Mouse (Mus musculus) midbrain, embryonic 10.5 days (tissue): ENCODE results near the gene Glmp. TPM values are rescaled to one million over a fixed set of nuclear protein-coding genes. Genes with fewer than 3 reads are reported as not detected.

Source experiments
- DNase-seq: peaks from one replicate; pipeline ENCODE4 v3.0.0-alpha.2; 2017; ENCODE audit warnings: low spot score
- H3K27ac ChIP-seq: fragments of 300-500 bp; sonication (generic); replicated peaks from 2 replicates; pipeline ENCODE4 v1.5.1; 2016; ENCODE audit warnings: mild to moderate bottlenecking
- H3K27me3 ChIP-seq: fragments of 300-500 bp; sonication (generic); 2 replicates; pipeline ENCODE4 v1.6.1; 2016; ENCODE audit warnings: low read depth, mild to moderate bottlenecking; ENCODE audit not compliant: poor library complexity, severe bottlenecking
- H3K36me3 ChIP-seq: fragments of 300-500 bp; sonication (generic); 2 replicates; pipeline ENCODE4 v1.6.1; 2016; ENCODE audit warnings: mild to moderate bottlenecking, moderate library complexity
- H3K4me1 ChIP-seq: fragments of 300-500 bp; sonication (generic); 2 replicates; pipeline ENCODE4 v1.6.1; 2016
- H3K4me3 ChIP-seq: fragments of 300-500 bp; sonication (generic); 2 replicates; pipeline ENCODE4 v1.5.1; 2016; ENCODE audit warnings: mild to moderate bottlenecking, moderate library complexity
- H3K9me3 ChIP-seq: fragments of 300-500 bp; sonication (generic); replicated peaks from 2 replicates; pipeline ENCODE4 v1.6.1; 2016; ENCODE audit warnings: mild to moderate bottlenecking
- WGBS: fragments of 180-500 bp; shearing (Covaris S2); methylation state at CpG from one replicate; pipeline ENCODE4 v1.1.7; 2016; 5-methylcytosine and 5-hydroxymethylcytosine counted together
- polyA plus RNA-seq: library from polyadenylated mRNA; unstranded; fragments of >200 nt; fragmentation: Nextera tagmentation; extraction: Ambion mirVana; gene quantifications from 2 replicates; pipeline ENCODE4 v1.2.1, GENCODE M21; 2016

The Glmp gene
- polyA plus RNA-seq, 1 experiment from 2014 or later, result 136 TPM

DNA sequence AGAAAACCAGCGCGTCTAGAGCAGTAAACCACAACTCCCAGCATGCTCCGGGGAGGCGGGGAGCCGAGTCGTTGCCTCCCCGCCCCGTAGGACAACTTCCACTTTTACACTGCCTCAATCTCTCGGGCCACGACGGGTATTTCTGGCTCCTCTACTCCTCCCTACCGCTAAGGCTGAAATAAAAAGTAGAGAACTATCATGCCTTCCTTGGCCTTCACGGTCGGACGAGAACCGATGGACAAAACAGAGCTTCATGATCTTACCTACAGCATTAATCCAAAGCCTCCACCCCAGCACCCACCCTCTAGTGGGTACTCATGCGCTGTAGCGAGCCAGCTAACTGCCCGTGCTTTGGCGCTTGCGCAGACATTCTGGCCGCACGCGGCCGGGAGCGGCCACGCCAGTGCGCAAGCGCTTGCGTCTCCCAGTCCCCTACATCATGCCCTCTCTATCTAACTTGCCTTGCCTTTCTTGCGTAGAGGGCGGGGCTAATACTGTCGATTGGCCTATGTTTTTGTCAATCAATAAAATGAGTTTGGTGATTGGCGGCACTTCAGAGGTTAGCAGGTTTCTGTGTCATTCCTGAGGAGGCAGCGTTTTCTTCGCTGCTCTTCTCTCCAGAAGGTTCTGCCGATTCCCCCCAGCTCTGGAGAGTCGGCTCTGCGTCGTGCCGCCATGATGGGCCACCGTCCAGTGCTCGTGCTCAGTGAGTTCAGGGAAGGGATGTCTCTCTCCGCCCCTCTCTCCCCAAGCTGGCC, 28.1 kb upstream of the Glmp start, which contains the start of the genes Tsacc and Cct3:
TSS of gene Tsacc (minus strand) at position 439 of the 758 bp plus-strand sequence.
TSS of gene Cct3 (plus strand) at position 556 of the 758 bp plus-strand sequence.
- WGBS, result under 1% methylated on average over 44 of the region's 44 CpGs
- peaks cover 23% of the 10 kb centered on the region for H3K4me1 ChIP-seq
- H3K27ac ChIP-seq, result peak within 1 kb of the TSS; percentile 96
- H3K9me3 ChIP-seq, result no peaks in the 10 kb centered on the region
- peaks cover 35% of the 10 kb centered on the region for H3K36me3 ChIP-seq
- DNase-seq, result peak; percentile 96
- H3K4me3 ChIP-seq, result peak within 1 kb of the TSS; percentile 85
- no peaks in the 10 kb centered on the region for H3K27me3 ChIP-seq

DNA sequence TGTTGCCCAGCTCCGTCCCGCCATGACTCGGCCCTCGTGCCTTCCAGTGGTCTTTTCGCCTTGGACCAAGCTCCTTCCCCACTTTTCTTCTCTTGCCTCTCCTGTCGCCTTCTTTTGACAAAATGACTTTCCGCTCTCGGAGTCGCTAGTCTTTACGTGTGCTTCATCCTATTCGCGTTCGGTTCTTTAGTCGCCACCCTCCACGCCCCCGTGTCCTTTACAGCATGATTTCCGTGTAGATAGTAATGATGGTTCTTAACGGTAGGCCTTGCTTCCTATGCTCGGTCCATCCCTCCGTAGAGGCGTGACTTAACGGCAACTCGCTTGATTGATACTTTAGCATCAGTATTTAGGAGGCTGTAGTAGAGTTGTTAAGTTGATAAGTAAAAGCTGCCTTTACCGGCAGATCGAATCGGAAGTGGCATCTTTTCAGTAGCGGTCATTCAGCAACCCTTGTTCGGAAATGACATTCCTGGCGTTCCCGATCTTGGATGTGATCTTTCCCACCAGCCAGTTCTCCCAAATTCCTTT, 27.4 kb upstream of the Glmp start:
- peaks cover 41% of the 10 kb centered on the region for H3K36me3 ChIP-seq
- DNase-seq, result no peak
- H3K4me3 ChIP-seq, result peak overlapping the region; percentile 85
- peak overlapping the region; percentile 96 for H3K27ac ChIP-seq
- WGBS, result under 1% methylated on average over 30 of the region's 30 CpGs
- H3K4me1 ChIP-seq, result peaks cover 23% of the 10 kb centered on the region
- H3K9me3 ChIP-seq, result no peaks in the 10 kb centered on the region
- H3K27me3 ChIP-seq, result no peaks in the 10 kb centered on the region

DNA sequence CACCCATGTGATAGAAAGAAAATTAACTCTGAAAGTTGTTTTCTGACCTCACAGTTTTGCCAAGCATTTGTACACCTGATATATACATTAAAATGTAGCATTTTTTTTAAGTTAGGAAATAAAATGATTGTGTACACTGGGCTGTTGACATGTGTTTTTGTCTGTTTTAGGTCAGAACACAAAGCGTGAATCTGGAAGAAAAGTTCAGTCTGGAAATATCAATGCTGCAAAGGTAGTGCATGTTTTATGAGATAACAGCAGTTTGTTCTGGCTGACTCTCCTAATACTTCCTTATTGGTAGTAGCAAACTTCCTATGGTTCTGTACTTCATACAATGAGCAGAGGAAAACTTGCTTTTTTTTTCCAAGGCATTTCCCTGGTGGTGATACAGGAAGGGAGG, 25.7 kb upstream of the Glmp start:
- Histone ChIP-seq H3K36me3 (peaks cover 59% of the 10 kb centered on the region), H3K9me3 (no peaks in the 10 kb centered on the region), H3K4me1 (peaks cover 23% of the 10 kb centered on the region), H3K27ac (no peak overlapping the region), H3K4me3 (no peak overlapping the region; the same call in 1 of the 2 replicates), H3K27me3 (no peaks in the 10 kb centered on the region)
- DNase-seq, result no peak
- 95% methylated on average over 1 of the region's 1 CpGs for WGBS

DNA sequence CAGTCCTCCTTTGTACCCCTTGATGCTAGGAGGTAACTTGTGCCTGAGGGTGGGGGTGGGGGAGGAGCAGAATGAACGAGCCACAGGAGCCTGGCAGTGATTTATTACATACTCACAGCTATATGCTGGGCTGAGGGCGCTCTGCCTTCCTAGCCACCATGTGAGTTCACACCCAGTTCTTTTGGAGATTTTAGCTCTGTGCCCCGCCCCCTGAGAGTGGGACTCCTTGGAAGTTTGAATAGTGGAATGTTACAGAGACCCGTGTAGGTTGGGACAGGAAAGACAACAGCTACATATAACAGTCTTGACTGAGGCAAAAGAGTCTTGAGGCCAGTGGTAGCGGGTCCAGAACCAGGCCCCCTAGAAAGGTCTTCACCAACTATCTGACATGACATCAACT, 4.1 kb downstream of the Glmp start:
- DNase-seq, result no peak
- H3K27me3 ChIP-seq, result no peaks in the 10 kb centered on the region
- 90% methylated on average over 5 of the region's 5 CpGs for WGBS
- peaks cover 15% of the 10 kb centered on the region for H3K4me1 ChIP-seq
- no peak overlapping the region for H3K27ac ChIP-seq
- no peaks in the 10 kb centered on the region for H3K9me3 ChIP-seq
- no peak overlapping the region for H3K4me3 ChIP-seq
- H3K36me3 ChIP-seq, result peaks cover 54% of the 10 kb centered on the region

DNA sequence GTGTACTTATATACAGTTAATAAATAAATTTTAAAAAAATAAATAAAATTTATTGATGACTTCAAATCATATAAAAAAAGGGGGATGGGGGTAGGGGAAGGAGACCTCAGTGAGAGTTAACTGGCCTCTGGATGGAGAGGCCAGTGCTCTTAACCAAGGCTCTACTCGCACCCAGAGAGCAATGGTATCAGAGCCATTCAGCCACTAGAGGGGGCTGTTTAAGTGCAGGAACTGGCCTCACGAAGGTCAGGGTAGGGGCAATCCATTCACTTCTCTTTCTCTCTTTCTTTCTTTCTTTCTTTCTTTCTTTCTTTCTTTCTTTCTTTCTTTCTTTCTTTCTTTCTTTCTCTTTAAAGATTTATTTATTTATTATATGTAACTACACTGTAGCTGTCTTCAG, 6.5 kb downstream of the Glmp start:
- WGBS, result 21% methylated on average over 2 of the region's 2 CpGs
- peaks cover 18% of the 10 kb centered on the region for H3K4me1 ChIP-seq
- no peak for DNase-seq
- peaks cover 50% of the 10 kb centered on the region for H3K36me3 ChIP-seq
- no peaks in the 10 kb centered on the region for H3K9me3 ChIP-seq
- no peak overlapping the region for H3K27ac ChIP-seq
- H3K27me3 ChIP-seq, result no peaks in the 10 kb centered on the region
- H3K4me3 ChIP-seq, result no peak overlapping the region

DNA sequence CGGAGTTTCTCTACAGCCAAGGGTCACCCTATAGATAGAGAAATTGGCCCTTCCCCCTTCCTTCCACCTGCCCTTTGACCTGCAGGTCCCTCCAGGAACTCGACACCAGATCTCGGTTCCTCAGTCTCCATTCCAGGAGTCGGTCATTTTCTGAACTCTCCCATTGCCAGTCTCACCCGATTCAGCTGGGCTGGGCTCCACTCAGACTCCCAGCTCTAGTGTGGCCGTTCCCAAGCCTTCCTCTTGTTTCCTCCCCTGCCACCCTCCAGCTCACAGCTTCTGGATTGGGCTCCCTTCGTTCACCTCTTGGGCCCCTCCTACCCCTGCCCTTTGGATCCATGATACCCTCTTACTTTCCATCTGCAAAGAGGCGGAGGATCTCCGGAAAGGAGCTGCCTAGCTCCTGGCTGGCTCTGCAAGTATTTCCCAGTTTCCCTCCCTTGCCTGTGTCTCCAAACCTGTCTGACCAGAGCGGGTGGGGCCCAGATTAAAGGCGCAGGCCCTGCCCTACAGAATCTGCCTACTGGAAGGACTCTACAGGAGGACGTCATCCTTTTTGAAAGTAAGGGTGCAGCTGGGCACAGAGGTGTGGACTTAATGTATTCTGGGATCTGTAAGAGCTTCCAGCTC, 9.3 kb downstream of the Glmp start:
- Histone ChIP-seq H3K9me3 (no peaks in the 10 kb centered on the region), H3K27ac (no peak overlapping the region), H3K4me1 (peaks cover 36% of the 10 kb centered on the region), H3K4me3 (peak overlapping the region; percentile 97), H3K27me3 (no peaks in the 10 kb centered on the region), H3K36me3 (peaks cover 33% of the 10 kb centered on the region)
- no peak for DNase-seq
- 57% methylated on average over 12 of the region's 12 CpGs for WGBS

DNA sequence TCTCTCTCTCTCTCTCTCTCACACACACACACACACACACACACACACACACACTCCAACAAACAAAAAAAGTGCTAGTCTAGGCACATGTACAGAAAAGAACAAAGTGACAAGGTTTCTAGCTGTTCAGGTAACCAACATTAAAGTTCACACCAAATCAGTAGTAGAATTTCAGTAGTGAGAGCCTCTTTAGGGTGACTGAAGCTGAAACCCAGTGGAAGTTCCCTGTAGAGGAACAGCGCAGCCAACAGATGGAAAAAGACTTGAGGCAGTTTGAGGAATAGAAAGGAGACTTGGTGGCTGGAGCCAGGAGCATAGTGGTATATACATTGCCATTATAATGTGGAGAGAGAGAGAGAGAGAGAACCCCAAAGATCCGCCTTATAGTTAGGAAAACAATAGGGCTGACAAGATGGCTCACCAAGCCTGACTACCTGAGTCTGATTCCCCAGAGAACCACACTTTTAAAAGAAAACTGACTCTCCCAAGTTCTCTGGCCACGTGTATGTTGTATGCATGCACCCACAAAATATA, 10.1 kb downstream of the Glmp start:
- Histone ChIP-seq H3K36me3 (peaks cover 25% of the 10 kb centered on the region), H3K9me3 (no peaks in the 10 kb centered on the region), H3K27ac (peak overlapping the region; percentile 99), H3K4me1 (peaks cover 36% of the 10 kb centered on the region), H3K27me3 (no peaks in the 10 kb centered on the region), H3K4me3 (peak overlapping the region; percentile 97)
- WGBS, result 32% methylated on average over 3 of the region's 3 CpGs
- DNase-seq, result no peak

DNA sequence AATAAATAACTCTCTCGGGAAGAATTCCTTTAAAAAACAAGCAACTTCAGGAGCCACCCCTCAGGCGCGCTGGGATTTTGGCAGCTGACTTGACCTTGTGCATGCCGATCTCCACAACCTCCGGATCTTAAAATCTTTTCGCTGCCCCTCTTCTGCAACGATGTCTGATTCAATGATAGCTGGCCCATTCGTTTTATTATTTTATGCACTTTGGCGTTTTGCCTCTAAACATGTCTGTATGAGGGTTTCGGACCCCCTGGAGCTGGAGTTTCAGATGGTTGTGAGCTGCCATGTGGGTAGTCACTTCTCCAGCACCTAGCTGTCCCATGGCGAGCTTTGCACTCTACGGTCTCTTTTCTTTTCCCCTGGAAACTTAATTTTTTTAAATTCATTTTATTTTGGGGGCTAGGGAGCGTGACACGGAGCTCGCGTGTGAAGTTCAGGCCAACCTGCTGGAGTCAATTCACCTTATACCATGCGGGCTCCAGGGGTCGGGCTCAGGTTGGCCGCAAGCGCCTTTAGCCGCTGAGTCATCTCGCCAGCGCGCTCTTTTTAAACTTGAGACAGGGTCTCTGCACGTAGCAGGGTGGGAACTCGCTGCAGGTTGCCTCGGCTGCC, 10.7 kb downstream of the Glmp start:
- Histone ChIP-seq H3K9me3 (no peaks in the 10 kb centered on the region), H3K4me3 (peak overlapping the region; percentile 97), H3K4me1 (peaks cover 36% of the 10 kb centered on the region), H3K27me3 (no peaks in the 10 kb centered on the region), H3K36me3 (peaks cover 20% of the 10 kb centered on the region), H3K27ac (peak overlapping the region; percentile 99)
- no peak for DNase-seq
- 2% methylated on average over 27 of the region's 27 CpGs for WGBS

DNA sequence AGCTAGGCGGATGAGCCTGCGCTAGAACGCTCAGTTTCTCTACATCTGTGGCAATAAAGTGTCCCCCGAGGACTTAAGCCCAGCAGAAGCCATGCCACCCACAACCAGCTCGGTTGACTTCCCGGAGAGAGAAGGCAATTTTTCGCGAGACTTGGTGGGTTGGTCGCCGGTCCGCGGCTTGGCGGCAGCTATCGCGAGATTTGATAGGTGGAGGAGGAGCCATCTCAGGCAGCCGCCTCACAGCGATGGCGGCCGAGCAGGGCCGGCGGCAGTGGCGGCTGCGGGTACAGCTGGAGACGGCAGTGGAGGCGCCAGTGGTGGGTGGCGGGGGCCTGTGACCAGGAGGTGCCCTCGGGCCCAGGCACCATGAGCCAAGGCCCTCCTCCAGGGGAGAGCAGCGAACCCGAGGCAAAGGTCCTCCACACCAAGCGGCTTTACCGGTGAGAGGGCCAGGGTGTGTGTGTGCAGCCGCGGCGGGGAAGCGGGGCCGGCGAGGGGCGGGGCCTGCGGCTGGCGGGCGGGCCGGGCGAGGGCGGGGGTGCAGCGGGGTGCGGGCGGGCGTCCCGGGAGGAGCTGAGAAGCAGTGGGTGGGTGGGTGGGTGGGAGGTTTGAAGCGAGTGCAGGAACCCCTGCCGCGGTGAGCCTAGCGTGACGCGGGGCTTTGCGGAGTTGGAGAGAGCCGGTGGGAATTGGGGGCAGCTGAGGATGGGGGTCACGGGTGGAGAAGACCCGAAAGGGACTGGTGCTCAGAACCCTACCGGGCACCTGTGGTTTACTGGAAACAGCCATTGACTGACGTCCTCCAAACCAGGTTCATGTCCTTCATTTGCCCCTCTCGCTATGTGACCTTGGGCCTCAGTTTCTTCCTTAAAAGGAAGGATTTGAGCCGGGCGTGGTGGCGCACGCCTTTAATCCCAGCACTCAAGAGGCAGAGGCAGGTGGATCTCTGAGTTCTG, 11.5 kb downstream of the Glmp start, which contains the start of the genes Tmem79 and Smg5:
TSS of gene Tmem79 (minus strand) at position 91 of the 956 bp plus-strand sequence.
TSS of gene Smg5 (plus strand) at position 203 of the 956 bp plus-strand sequence.
- H3K4me1 ChIP-seq, result peaks cover 36% of the 10 kb centered on the region
- WGBS, result 2% methylated on average over 66 of the region's 66 CpGs
- no peaks in the 10 kb centered on the region for H3K27me3 ChIP-seq
- peaks cover 24% of the 10 kb centered on the region for H3K36me3 ChIP-seq
- peak; percentile 97 for DNase-seq
- peak within 1 kb of the TSS; percentile 99 for H3K27ac ChIP-seq
- H3K4me3 ChIP-seq, result peak within 1 kb of the TSS; percentile 97
- no peaks in the 10 kb centered on the region for H3K9me3 ChIP-seq

DNA sequence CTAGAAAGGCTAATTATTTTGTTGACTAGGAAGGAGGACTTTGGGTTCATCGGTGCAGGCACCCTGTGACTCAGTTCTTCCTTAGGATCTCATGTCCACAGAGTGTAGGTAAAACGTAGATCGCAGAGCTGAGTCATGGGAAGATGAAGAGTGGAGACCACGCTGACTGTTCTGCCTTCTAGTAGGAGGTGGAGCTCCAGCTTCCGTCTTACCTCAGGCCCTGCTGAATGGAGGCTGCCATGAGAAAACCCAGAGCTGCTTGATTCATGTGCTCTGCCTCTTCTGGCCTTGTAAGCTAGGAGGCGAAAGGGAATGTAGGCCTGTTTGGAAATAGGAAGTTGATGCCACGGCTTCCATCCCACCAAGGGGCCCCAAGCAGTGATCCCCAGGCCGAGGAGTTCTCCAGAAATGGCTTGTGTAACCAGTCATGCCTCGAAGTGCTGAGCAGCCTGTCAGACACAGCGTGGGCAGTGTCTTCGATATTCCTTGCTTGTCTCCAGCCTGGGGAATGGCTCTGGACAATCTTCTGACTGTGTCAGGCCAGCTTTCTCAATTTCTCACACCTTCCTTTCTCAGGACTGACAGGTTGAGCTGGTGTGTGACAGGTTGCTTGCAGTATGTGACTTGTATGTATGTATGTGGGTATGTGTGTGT, 12.7 kb downstream of the Glmp start:
- no peak overlapping the region for H3K27ac ChIP-seq
- H3K4me3 ChIP-seq, result peak overlapping the region; percentile 97
- no peaks in the 10 kb centered on the region for H3K27me3 ChIP-seq
- WGBS, result 86% methylated on average over 11 of the region's 11 CpGs
- peaks cover 31% of the 10 kb centered on the region for H3K36me3 ChIP-seq
- no peaks in the 10 kb centered on the region for H3K9me3 ChIP-seq
- H3K4me1 ChIP-seq, result peaks cover 36% of the 10 kb centered on the region
- no peak for DNase-seq

DNA sequence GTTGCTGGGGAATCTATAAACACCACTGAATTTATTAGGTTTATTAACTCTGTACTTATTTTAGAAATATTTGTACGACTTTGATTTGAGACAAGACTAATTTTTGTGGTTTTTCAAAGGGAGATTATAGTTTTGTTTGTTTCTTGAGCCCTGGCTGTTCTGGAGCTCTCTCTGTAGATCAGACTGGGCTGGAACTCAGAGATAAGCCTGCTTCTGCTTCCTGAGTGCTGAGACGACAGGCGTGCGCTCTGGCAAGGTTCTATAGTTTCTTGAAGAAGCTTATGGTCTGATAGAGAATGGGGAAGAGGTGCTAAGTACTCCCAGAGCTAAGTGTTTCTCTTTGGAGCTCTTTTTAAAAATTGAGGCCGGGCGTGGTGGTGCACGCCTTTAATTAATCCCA, 13.5 kb downstream of the Glmp start:
- 90% methylated on average over 7 of the region's 7 CpGs for WGBS
- no peak for DNase-seq

More for the DNA sequence above, 13.5 kb downstream of the Glmp start:
- Histone ChIP-seq H3K27ac (no peak overlapping the region), H3K4me3 (no peak overlapping the region), H3K27me3 (no peaks in the 10 kb centered on the region), H3K36me3 (peaks cover 34% of the 10 kb centered on the region), H3K4me1 (peaks cover 36% of the 10 kb centered on the region), H3K9me3 (no peaks in the 10 kb centered on the region)
